Mouse (Mus musculus): ENCODE measurements at regions not wholly inside any gene's neighbourhood (a gene's known extent, or its start where the extent isn't known, plus 50 kb on each side); places are given as distances from the start of the nearest gene placed in this dataset.

- no peaks in the 10 kb centered on the region for H3K27me3 ChIP-seq (replicated peaks; ENCODE audit: control insufficient read depth, insufficient read depth, low read length)
- no peak for ATAC-seq
- H3K36me3 ChIP-seq (ENCODE audit: control insufficient read depth, insufficient read depth, low read length) = no peaks in the 10 kb centered on the region
- no peak overlapping the region for H3K4me2 ChIP-seq (ENCODE audit: low read depth, low read length)
- H3K27ac ChIP-seq (ENCODE audit: low read length) = no peak overlapping the region
- H3K9ac ChIP-seq (ENCODE audit: low read depth, low read length) = no peak overlapping the region
- WGBS = 90% methylated on average over 7 of the region's 7 CpGs
- H3K4me3 ChIP-seq (ENCODE audit: low read length) = no peak overlapping the region
- H3K9me3 ChIP-seq (ENCODE audit: control insufficient read depth, low read length) = no peaks in the 10 kb centered on the region
- peaks cover 3% of the 10 kb centered on the region; the same call in 1 of the 2 replicates for H3K4me1 ChIP-seq (ENCODE audit: control insufficient read depth, insufficient read depth, low read length)
Observed at GRCm38 (mm10) chr14:120601510-120601909, 123.3 kb downstream of the Rap2a start.

- peaks cover 3% of the 10 kb centered on the region; the same call in 1 of the 2 replicates for H3K4me1 ChIP-seq (ENCODE audit: control insufficient read depth, insufficient read depth, low read length)
- no peaks in the 10 kb centered on the region for H3K36me3 ChIP-seq (ENCODE audit: control insufficient read depth, insufficient read depth, low read length)
- no peak overlapping the region for H3K4me3 ChIP-seq (ENCODE audit: low read length)
- no peaks in the 10 kb centered on the region for H3K27me3 ChIP-seq (replicated peaks; ENCODE audit: control insufficient read depth, insufficient read depth, low read length)
- H3K4me2 ChIP-seq (ENCODE audit: low read depth, low read length) = no peak overlapping the region
- no peaks in the 10 kb centered on the region for H3K9me3 ChIP-seq (ENCODE audit: control insufficient read depth, low read length)
- peak overlapping the region; percentile 47; the same call in 1 of the 2 replicates for H3K27ac ChIP-seq (ENCODE audit: low read length)
- H3K9ac ChIP-seq (ENCODE audit: low read depth, low read length) = no peak overlapping the region
- 40% methylated on average over 6 of the region's 6 CpGs for WGBS
- ATAC-seq = peak; percentile 93
Observed at GRCm38 (mm10) chr14:120603849-120604492, 125.7 kb downstream of the Rap2a start.

DNA sequence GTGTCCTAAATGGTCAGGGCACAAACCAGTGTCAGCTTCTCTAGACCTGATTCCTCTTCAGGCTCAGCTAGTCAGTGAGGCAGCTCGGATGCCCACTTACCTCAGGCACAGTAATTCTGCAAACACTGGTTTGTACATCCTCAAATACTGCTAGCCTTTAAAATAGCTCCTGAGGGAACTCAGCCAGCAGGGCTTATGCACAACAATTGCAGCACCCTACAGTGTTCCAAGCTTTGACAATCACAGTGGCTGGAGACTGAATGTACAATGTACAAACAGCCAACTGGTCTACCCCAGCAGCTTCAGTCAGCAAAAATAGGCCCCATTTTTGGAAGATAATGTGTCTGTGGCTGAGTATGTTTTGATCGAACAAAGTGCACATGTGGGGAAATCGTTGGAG is 129.6 kb downstream of the Rap2a start:
- no peak overlapping the region for H3K27ac ChIP-seq (ENCODE audit: low read length)
- no peaks in the 10 kb centered on the region for H3K36me3 ChIP-seq (ENCODE audit: control insufficient read depth, insufficient read depth, low read length)
- no peaks in the 10 kb centered on the region for H3K27me3 ChIP-seq (replicated peaks; ENCODE audit: control insufficient read depth, insufficient read depth, low read length)
- peaks cover 3% of the 10 kb centered on the region; the same call in 1 of the 2 replicates for H3K4me1 ChIP-seq (ENCODE audit: control insufficient read depth, insufficient read depth, low read length)
- H3K9me3 ChIP-seq (ENCODE audit: control insufficient read depth, low read length) = no peaks in the 10 kb centered on the region
- ATAC-seq = no peak
- no peak overlapping the region for H3K4me3 ChIP-seq (ENCODE audit: low read length)
- no peak overlapping the region for H3K4me2 ChIP-seq (ENCODE audit: low read depth, low read length)
- WGBS = 88% methylated on average over 3 of the region's 3 CpGs
- no peak overlapping the region for H3K9ac ChIP-seq (ENCODE audit: low read depth, low read length)

DNA sequence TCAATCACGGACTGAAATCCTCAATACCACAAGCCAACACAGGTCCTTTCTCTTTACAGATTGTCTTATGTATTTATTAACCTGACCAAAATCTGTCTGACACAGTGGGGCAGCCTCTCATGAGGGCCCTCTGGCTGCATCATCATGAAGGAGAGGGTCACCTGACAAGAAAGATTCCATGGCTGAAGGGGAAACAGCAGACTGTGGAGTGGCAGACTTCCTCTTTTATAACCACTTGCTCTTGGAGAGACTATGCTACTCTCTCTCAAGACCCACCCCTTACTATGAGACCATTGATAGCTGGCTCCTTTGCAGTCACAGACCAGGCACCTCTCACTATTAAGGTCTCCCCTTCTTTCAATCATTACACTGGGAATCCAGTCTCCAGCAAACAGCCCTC is 133.1 kb downstream of the Rap2a start:
- Histone ChIP-seq H3K4me2 (ENCODE audit: low read depth, low read length) (no peak overlapping the region), H3K27me3 (replicated peaks; ENCODE audit: control insufficient read depth, insufficient read depth, low read length) (no peaks in the 10 kb centered on the region), H3K4me1 (ENCODE audit: control insufficient read depth, insufficient read depth, low read length) (no peaks in the 10 kb centered on the region), H3K4me3 (ENCODE audit: low read length) (no peak overlapping the region), H3K9ac (ENCODE audit: low read depth, low read length) (no peak overlapping the region), H3K9me3 (ENCODE audit: control insufficient read depth, low read length) (no peaks in the 10 kb centered on the region), H3K27ac (ENCODE audit: low read length) (no peak overlapping the region), H3K36me3 (ENCODE audit: control insufficient read depth, insufficient read depth, low read length) (no peaks in the 10 kb centered on the region)
- no peak for ATAC-seq
- 90% methylated on average over 1 of the region's 1 CpGs for WGBS

GRCm38 (mm10) chr14:120626223-120626935 is 148.1 kb downstream of the Rap2a start:
- Histone ChIP-seq H3K36me3 (ENCODE audit: control insufficient read depth, insufficient read depth, low read length) (no peaks in the 10 kb centered on the region), H3K9ac (ENCODE audit: low read depth, low read length) (no peak overlapping the region), H3K4me1 (ENCODE audit: control insufficient read depth, insufficient read depth, low read length) (no peaks in the 10 kb centered on the region), H3K9me3 (ENCODE audit: control insufficient read depth, low read length) (no peaks in the 10 kb centered on the region), H3K4me2 (ENCODE audit: low read depth, low read length) (no peak overlapping the region), H3K27me3 (replicated peaks; ENCODE audit: control insufficient read depth, insufficient read depth, low read length) (no peaks in the 10 kb centered on the region), H3K27ac (ENCODE audit: low read length) (no peak overlapping the region), H3K4me3 (ENCODE audit: low read length) (no peak overlapping the region)
- WGBS = 59% methylated on average over 9 of the region's 9 CpGs
- peak; percentile 75 for ATAC-seq

GRCm38 (mm10) chr14:120626936-120627277 is 148.7 kb downstream of the Rap2a start:
- ATAC-seq = no peak; the same call in 1 of the 2 replicates
- Histone ChIP-seq H3K4me2 (ENCODE audit: low read depth, low read length) (no peak overlapping the region), H3K4me1 (ENCODE audit: control insufficient read depth, insufficient read depth, low read length) (no peaks in the 10 kb centered on the region), H3K9ac (ENCODE audit: low read depth, low read length) (no peak overlapping the region), H3K27me3 (replicated peaks; ENCODE audit: control insufficient read depth, insufficient read depth, low read length) (no peaks in the 10 kb centered on the region), H3K27ac (ENCODE audit: low read length) (no peak overlapping the region), H3K36me3 (ENCODE audit: control insufficient read depth, insufficient read depth, low read length) (no peaks in the 10 kb centered on the region), H3K9me3 (ENCODE audit: control insufficient read depth, low read length) (no peaks in the 10 kb centered on the region), H3K4me3 (ENCODE audit: low read length) (no peak overlapping the region)
- 72% methylated on average over 4 of the region's 4 CpGs for WGBS

- no peaks in the 10 kb centered on the region for H3K4me1 ChIP-seq (ENCODE audit: control insufficient read depth, insufficient read depth, low read length)
- 87% methylated on average over 5 of the region's 5 CpGs for WGBS
- no peak overlapping the region for H3K4me3 ChIP-seq (ENCODE audit: low read length)
- no peak overlapping the region for H3K4me2 ChIP-seq (ENCODE audit: low read depth, low read length)
- no peaks in the 10 kb centered on the region for H3K9me3 ChIP-seq (ENCODE audit: control insufficient read depth, low read length)
- no peak overlapping the region for H3K9ac ChIP-seq (ENCODE audit: low read depth, low read length)
- H3K27me3 ChIP-seq (replicated peaks; ENCODE audit: control insufficient read depth, insufficient read depth, low read length) = no peaks in the 10 kb centered on the region
- ATAC-seq = no peak
- H3K36me3 ChIP-seq (ENCODE audit: control insufficient read depth, insufficient read depth, low read length) = no peaks in the 10 kb centered on the region
- no peak overlapping the region for H3K27ac ChIP-seq (ENCODE audit: low read length)
Observed at GRCm38 (mm10) chr14:120632771-120633170, 154.5 kb downstream of the Rap2a start.

- Histone ChIP-seq H3K4me2 (ENCODE audit: low read depth, low read length) (no peak overlapping the region), H3K9me3 (ENCODE audit: control insufficient read depth, low read length) (no peaks in the 10 kb centered on the region)
Observed at GRCm38 (mm10) chr14:120636726-120637400, 158.6 kb downstream of the Rap2a start.

DNA sequence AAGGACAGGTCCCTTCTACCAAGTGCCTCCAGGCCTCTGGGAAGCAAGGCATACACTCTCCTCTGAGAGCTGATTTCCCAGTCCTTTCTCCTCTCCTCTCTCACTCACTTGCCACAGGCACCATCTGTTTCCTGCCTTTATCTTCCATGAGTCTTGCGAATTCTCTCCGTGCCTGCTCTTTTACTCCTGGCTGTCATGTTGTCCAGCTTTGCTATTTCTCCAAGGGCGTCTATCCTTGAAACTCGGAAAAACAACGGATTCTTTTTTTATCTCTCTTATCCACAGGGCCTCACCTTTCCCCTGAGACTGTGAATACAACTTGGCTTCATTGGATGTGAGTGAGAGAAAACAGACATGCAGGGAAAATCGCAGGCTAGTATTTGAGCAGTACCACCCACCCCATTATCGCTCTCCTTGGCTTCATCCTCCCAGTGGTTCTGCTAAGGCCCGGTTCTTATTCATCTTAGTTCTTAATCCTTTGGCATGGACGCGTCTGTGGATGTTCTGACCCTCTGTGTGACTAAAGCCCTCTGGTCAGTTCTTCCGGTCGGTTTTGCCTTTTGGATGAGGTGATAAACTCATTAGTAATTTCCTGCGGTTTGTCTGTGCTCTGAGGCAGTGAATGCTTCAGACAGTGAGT is 159.4 kb downstream of the Rap2a start:
- Histone ChIP-seq H3K9ac (ENCODE audit: low read depth, low read length) (no peak overlapping the region), H3K9me3 (ENCODE audit: control insufficient read depth, low read length) (no peaks in the 10 kb centered on the region), H3K27ac (ENCODE audit: low read length) (no peak overlapping the region), H3K36me3 (ENCODE audit: control insufficient read depth, insufficient read depth, low read length) (no peaks in the 10 kb centered on the region), H3K4me1 (ENCODE audit: control insufficient read depth, insufficient read depth, low read length) (no peaks in the 10 kb centered on the region), H3K4me2 (ENCODE audit: low read depth, low read length) (no peak overlapping the region), H3K27me3 (replicated peaks; ENCODE audit: control insufficient read depth, insufficient read depth, low read length) (no peaks in the 10 kb centered on the region), H3K4me3 (ENCODE audit: low read length) (no peak overlapping the region)
- ATAC-seq = no peak
- 60% methylated on average over 13 of the region's 13 CpGs for WGBS

More at GRCm38 (mm10) chr14:120636726-120637400, 158.6 kb downstream of the Rap2a start:
- no peaks in the 10 kb centered on the region for H3K4me1 ChIP-seq (ENCODE audit: control insufficient read depth, insufficient read depth, low read length)
- H3K36me3 ChIP-seq (ENCODE audit: control insufficient read depth, insufficient read depth, low read length) = no peaks in the 10 kb centered on the region
- H3K27ac ChIP-seq (ENCODE audit: low read length) = no peak overlapping the region
- H3K9ac ChIP-seq (ENCODE audit: low read depth, low read length) = no peak overlapping the region
- no peak for ATAC-seq
- H3K27me3 ChIP-seq (replicated peaks; ENCODE audit: control insufficient read depth, insufficient read depth, low read length) = no peaks in the 10 kb centered on the region
- WGBS = 82% methylated on average over 6 of the region's 6 CpGs
- H3K4me3 ChIP-seq (ENCODE audit: low read length) = no peak overlapping the region

All from intestine, embryonic 16.5 days (tissue).